Mouse (Mus musculus) hindbrain, embryonic 16.5 days (tissue): ENCODE results near the gene Fxr2. TPM values are rescaled to one million over a fixed set of nuclear protein-coding genes. Genes with fewer than 3 reads are reported as not detected.

ENCODE experiments used
- microRNA counts: library from miRNA; unstranded; fragments of <30 nt; microRNA quantifications from one replicate; lab custom pipeline; 2016
- microRNA-seq: library from miRNA; unstranded; fragments of <30 nt; microRNA quantifications from one replicate; pipeline ENCODE4, GENCODE M21; 2017
- polyA plus RNA-seq: library from polyadenylated mRNA; unstranded; fragments of >200 nt; fragmentation: Nextera tagmentation; extraction: Ambion mirVana; gene quantifications from 2 replicates; pipeline ENCODE4 v1.2.1, GENCODE M21; 2015

Gene Fxr2
- polyA plus RNA-seq, 1 experiment from 2014 or later, result 32.1 TPM

MicroRNAs encoded within 50 kb of the gene (microRNA counts, 519-probe panel; counts per million panel counts)
- microRNA mmu-miR-1934 (lab: Ali Mortazavi, UCI) (not detected), microRNA mmu-miR-467f (lab: Ali Mortazavi, UCI) (2,230 counts per million, percentile 48 among the panel's probes with 10 or more counts)

Small RNA genes lying within 50 kb of the gene (microRNA-seq; reads per million reads assigned to microRNA genes)
- 2.1 reads per million, percentile 2 among the genes with 10 or more reads in this experiment for gene Mir1934
- gene Mir467f, result not detected

Other genes starting within 250 kb of the Fxr2 start
- gene Naa38, start 237.5 kb upstream of the Fxr2 start, polyA plus RNA-seq, result 102 and 130 TPM in 2 replicates
- gene Cyb5d1, start 237.4 kb upstream of the Fxr2 start, polyA plus RNA-seq, result 28.7 and 33.0 TPM in 2 replicates
- gene Tmem88, start 234.8 kb upstream of the Fxr2 start, polyA plus RNA-seq, result 8.9 and 9.2 TPM in 2 replicates
- 22.9 and 29.0 TPM in 2 replicates for gene Kdm6b, start 219.3 kb upstream of the Fxr2 start, polyA plus RNA-seq
- gene Dnah2, start 83.9 kb upstream of the Fxr2 start, polyA plus RNA-seq, result 3.0 and 4.0 TPM in 2 replicates
- 104 and 132 TPM in 2 replicates for gene Efnb3, start 72.8 kb upstream of the Fxr2 start, polyA plus RNA-seq
- gene Wrap53, start 52.7 kb upstream of the Fxr2 start, polyA plus RNA-seq, result 18.2 and 20.1 TPM in 2 replicates
- 47.9 and 57.9 TPM in 2 replicates for gene Trp53, start 52.6 kb upstream of the Fxr2 start, polyA plus RNA-seq
- gene Atp1b2, start 27.0 kb upstream of the Fxr2 start, polyA plus RNA-seq, result 105 and 117 TPM in 2 replicates
- gene Shbg, start 15.1 kb upstream of the Fxr2 start, polyA plus RNA-seq, result not detected in 2 replicates
- gene Sat2, start 11.0 kb upstream of the Fxr2 start, polyA plus RNA-seq, result 22.6 and 26.2 TPM in 2 replicates
- not detected in 2 replicates for gene Sox15, start 22.3 kb downstream of the Fxr2 start, polyA plus RNA-seq
- 104 and 112 TPM in 2 replicates for gene Mpdu1, start 29.7 kb downstream of the Fxr2 start, polyA plus RNA-seq
- gene Cd68, start 33.2 kb downstream of the Fxr2 start, polyA plus RNA-seq, result 10.2 and 11.5 TPM in 2 replicates
- 382 and 471 TPM in 2 replicates for gene Eif4a1, start 39.4 kb downstream of the Fxr2 start, polyA plus RNA-seq
- 89.8 and 104 TPM in 2 replicates for gene Senp3, start 49.1 kb downstream of the Fxr2 start, polyA plus RNA-seq
- gene Tnfsf13, start 52.8 kb downstream of the Fxr2 start, polyA plus RNA-seq, result 0.53 and 0.77 TPM in 2 replicates
- gene Tnfsf12, start 62.9 kb downstream of the Fxr2 start, polyA plus RNA-seq, result 4.4 and 5.6 TPM in 2 replicates
- 1.6 and 2.0 TPM in 2 replicates for gene Tnfsfm13, start 63.1 kb downstream of the Fxr2 start, polyA plus RNA-seq
- 12.1 and 14.9 TPM in 2 replicates for gene Polr2a, start 125.6 kb downstream of the Fxr2 start, polyA plus RNA-seq
- gene Slc35g3, start 129.0 kb downstream of the Fxr2 start, polyA plus RNA-seq, result 0.41 and 0.87 TPM in 2 replicates
- 5.8 and 6.2 TPM in 2 replicates for gene Zbtb4, start 132.9 kb downstream of the Fxr2 start, polyA plus RNA-seq
- 1.4 and 2.9 TPM in 2 replicates for gene Chrnb1, start 163.0 kb downstream of the Fxr2 start, polyA plus RNA-seq
- 6.7 and 7.2 TPM in 2 replicates for gene Fgf11, start 168.9 kb downstream of the Fxr2 start, polyA plus RNA-seq
- gene Tmem102, start 172.6 kb downstream of the Fxr2 start, polyA plus RNA-seq, result 1.3 and 1.6 TPM in 2 replicates
- not detected in 2 replicates for gene Gm39566, start 182.3 kb downstream of the Fxr2 start, polyA plus RNA-seq
- gene Spem2, start 185.5 kb downstream of the Fxr2 start, polyA plus RNA-seq, result not detected in 2 replicates
- gene Spem1, start 189.2 kb downstream of the Fxr2 start, polyA plus RNA-seq, result 0.35 and 0.45 TPM in 2 replicates
- gene Nlgn2, start 204.8 kb downstream of the Fxr2 start, polyA plus RNA-seq, result 19.1 and 22.4 TPM in 2 replicates
- 341 and 379 TPM in 2 replicates for gene Tmem256, start 205.5 kb downstream of the Fxr2 start, polyA plus RNA-seq
- 37.3 and 48.6 TPM in 2 replicates for gene Plscr3, start 213.4 kb downstream of the Fxr2 start, polyA plus RNA-seq
- 0.10 and 0.13 TPM in 2 replicates for gene Tnk1, start 225.7 kb downstream of the Fxr2 start, polyA plus RNA-seq
- gene Tmem95, start 245.0 kb downstream of the Fxr2 start, polyA plus RNA-seq, result not detected in 2 replicates
- gene Kctd11, start 248.4 kb downstream of the Fxr2 start, polyA plus RNA-seq, result 2.2 and 3.2 TPM in 2 replicates